Mouse (Mus musculus): Measurements from ENCODE around the gene Ddx55.

DNA sequence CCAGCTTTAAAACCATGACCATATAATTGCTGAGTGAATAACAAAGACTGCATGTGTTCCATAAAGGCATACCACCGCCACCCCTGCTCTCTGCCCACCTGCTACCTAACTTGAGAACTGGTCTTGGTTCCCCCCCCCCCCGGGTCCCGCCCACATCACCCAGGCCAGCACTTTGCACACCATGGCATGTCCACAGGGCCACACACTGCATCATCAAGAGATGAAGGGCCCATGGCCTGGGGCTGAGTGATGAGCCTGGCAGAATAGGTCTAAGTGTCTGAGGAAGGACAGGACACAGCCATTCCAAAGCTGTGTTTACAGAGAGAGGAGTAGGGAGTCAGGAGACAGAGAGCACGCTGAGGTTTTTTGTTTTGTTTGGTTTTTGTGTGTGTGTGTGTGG is 24.3 kb upstream of the Ddx55 start:
- TF ChIP-seq CTCF (IDR thresholded peaks at IDR 0.05; ENCODE audit: borderline replicate concordance, extremely low read depth, insufficient read depth, insufficient read length) (no peak), POLR2A (IDR thresholded peaks at IDR 0.05; ENCODE audit: borderline replicate concordance, extremely low read depth, insufficient read depth, insufficient read length, poor library complexity, severe bottlenecking) (no peak)

Data from brain, embryonic 14.5 days (tissue).